Mouse (Mus musculus): Measurements from ENCODE around the gene Prkar2b. TPM values are rescaled to one million over a fixed set of nuclear protein-coding genes. Genes with fewer than 3 reads are reported as not detected.

Gene Prkar2b
- polyA plus RNA-seq, 1 experiment from 2014 or later: 75.5 TPM

DNA sequence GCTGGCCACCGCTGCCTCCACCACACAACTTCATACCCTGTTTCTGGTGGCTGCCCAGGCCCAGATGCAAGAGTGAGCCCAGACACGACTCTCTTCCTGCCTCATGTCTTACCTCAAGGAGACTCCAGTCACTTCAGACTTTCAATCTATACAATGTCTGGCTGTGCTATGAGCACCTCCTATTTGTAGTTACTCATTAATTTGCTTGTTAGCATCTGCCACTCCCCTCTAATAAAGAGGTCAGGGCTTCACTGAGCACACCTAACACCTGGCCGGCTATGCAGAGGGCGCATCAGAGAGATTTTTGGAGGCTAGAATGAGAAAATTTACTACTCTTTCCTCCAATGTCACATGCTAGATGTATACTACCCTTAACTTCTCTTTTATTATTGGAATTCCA, 70.5 kb downstream of the Prkar2b start:
- H3K4me3 ChIP-seq (ENCODE audit: low read depth, low read length): no peak overlapping the region
- H3K4me2 ChIP-seq (replicated peaks; ENCODE audit: low read depth, low read length): no peak overlapping the region
- H3K9ac ChIP-seq (ENCODE audit: low read depth, low read length): no peak overlapping the region
- no peak for DNase-seq (ENCODE audit: low spot score)
- WGBS: 87% methylated on average over 4 of the region's 4 CpGs
- H3K36me3 ChIP-seq (ENCODE audit: control insufficient read depth, insufficient read depth, low read length): no peaks in the 10 kb centered on the region
- no peak overlapping the region for H3K27ac ChIP-seq (ENCODE audit: low read depth, low read length)
- no peaks in the 10 kb centered on the region for H3K4me1 ChIP-seq (replicated peaks; ENCODE audit: control insufficient read depth, insufficient read depth, low read length)
- H3K27me3 ChIP-seq (ENCODE audit: control insufficient read depth, insufficient read depth, low read length): no peaks in the 10 kb centered on the region
- no peaks in the 10 kb centered on the region for H3K9me3 ChIP-seq (ENCODE audit: control insufficient read depth, low read length)
- no peak for ATAC-seq (ENCODE audit: low FRiP score)

DNA sequence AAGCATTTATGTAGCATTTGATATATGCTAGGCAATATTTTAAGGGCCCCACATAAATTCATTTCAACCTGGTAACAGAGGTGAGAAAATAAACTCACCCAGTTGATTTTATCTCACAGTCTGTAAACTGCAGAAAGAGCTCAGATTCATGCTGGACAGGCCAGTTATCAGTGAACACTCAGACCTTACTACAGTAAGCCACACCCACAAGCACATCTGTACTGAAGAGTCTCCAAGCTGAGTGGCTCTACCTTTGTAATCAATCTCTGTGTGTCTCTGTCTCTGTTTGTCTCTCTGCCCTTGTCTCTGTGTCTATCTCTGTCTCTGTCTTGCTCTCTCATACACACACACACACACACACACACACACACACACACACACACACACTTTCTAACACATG, 71.4 kb downstream of the Prkar2b start:
- no peak overlapping the region for H3K4me2 ChIP-seq (replicated peaks; ENCODE audit: low read depth, low read length)
- no peak overlapping the region for H3K9ac ChIP-seq (ENCODE audit: low read depth, low read length)
- no peak overlapping the region for H3K27ac ChIP-seq (ENCODE audit: low read depth, low read length)
- H3K4me3 ChIP-seq (ENCODE audit: low read depth, low read length): no peak overlapping the region
- no peaks in the 10 kb centered on the region for H3K4me1 ChIP-seq (replicated peaks; ENCODE audit: control insufficient read depth, insufficient read depth, low read length)
- no peaks in the 10 kb centered on the region for H3K36me3 ChIP-seq (ENCODE audit: control insufficient read depth, insufficient read depth, low read length)
- H3K9me3 ChIP-seq (ENCODE audit: control insufficient read depth, low read length): no peaks in the 10 kb centered on the region
- no peaks in the 10 kb centered on the region for H3K27me3 ChIP-seq (ENCODE audit: control insufficient read depth, insufficient read depth, low read length)
- ATAC-seq (ENCODE audit: low FRiP score): no peak
- DNase-seq (ENCODE audit: low spot score): no peak

DNA sequence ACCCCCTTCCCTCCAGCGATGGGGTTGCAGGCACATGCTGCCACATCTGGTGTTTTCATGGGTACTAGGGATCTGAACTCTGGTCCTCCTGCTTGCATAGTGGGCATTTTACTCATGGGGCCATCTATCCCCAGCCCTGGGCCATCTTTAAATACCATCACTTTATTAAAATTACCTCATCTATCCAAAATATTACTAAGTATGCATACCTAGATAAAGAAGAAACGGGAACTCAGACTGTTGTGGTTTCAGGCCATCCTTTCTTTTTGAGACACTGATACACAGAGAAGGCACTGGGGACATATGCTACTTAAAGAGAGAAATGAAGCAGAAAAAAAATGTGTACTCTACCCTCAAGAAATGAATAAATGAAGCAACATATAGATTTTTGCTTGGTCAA, 74.6 kb downstream of the Prkar2b start:
- no peaks in the 10 kb centered on the region for H3K36me3 ChIP-seq (ENCODE audit: control insufficient read depth, insufficient read depth, low read length)
- H3K9me3 ChIP-seq (ENCODE audit: control insufficient read depth, low read length): no peaks in the 10 kb centered on the region
- no peak overlapping the region for H3K9ac ChIP-seq (ENCODE audit: low read depth, low read length)
- no peaks in the 10 kb centered on the region for H3K27me3 ChIP-seq (ENCODE audit: control insufficient read depth, insufficient read depth, low read length)
- H3K4me1 ChIP-seq (replicated peaks; ENCODE audit: control insufficient read depth, insufficient read depth, low read length): no peaks in the 10 kb centered on the region
- WGBS: 88% methylated on average over 2 of the region's 2 CpGs
- no peak overlapping the region for H3K4me2 ChIP-seq (replicated peaks; ENCODE audit: low read depth, low read length)
- no peak overlapping the region for H3K27ac ChIP-seq (ENCODE audit: low read depth, low read length)
- no peak for DNase-seq (ENCODE audit: low spot score)
- ATAC-seq (ENCODE audit: low FRiP score): no peak
- no peak overlapping the region for H3K4me3 ChIP-seq (ENCODE audit: low read depth, low read length)

DNA sequence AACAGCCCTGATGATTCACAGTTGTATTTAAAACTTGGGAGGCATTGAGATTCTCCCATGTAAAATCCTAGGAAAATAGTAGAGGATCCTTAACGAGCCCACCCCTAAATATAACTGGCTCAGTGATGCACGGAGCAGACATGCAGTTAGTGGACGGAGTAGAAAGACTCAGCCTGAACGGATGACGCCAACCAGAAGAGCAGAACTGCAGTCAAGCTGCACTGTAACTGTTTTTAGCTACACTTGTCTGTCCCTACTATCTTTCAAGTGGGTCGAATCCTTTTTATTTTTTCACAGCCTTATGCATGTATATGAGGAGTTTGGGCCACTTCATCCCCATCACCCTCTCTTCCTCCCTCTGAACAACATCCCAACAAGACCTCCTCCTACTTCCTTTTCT, 75.4 kb downstream of the Prkar2b start:
- no peaks in the 10 kb centered on the region for H3K27me3 ChIP-seq (ENCODE audit: control insufficient read depth, insufficient read depth, low read length)
- no peaks in the 10 kb centered on the region for H3K9me3 ChIP-seq (ENCODE audit: control insufficient read depth, low read length)
- no peak overlapping the region for H3K9ac ChIP-seq (ENCODE audit: low read depth, low read length)
- WGBS: 92% methylated on average over 6 of the region's 6 CpGs
- no peaks in the 10 kb centered on the region for H3K4me1 ChIP-seq (replicated peaks; ENCODE audit: control insufficient read depth, insufficient read depth, low read length)
- ATAC-seq (ENCODE audit: low FRiP score) (no peak), DNase-seq (ENCODE audit: low spot score) (no peak)
- no peaks in the 10 kb centered on the region for H3K36me3 ChIP-seq (ENCODE audit: control insufficient read depth, insufficient read depth, low read length)
- no peak overlapping the region for H3K4me2 ChIP-seq (replicated peaks; ENCODE audit: low read depth, low read length)
- H3K27ac ChIP-seq (ENCODE audit: low read depth, low read length): no peak overlapping the region
- H3K4me3 ChIP-seq (ENCODE audit: low read depth, low read length): no peak overlapping the region

DNA sequence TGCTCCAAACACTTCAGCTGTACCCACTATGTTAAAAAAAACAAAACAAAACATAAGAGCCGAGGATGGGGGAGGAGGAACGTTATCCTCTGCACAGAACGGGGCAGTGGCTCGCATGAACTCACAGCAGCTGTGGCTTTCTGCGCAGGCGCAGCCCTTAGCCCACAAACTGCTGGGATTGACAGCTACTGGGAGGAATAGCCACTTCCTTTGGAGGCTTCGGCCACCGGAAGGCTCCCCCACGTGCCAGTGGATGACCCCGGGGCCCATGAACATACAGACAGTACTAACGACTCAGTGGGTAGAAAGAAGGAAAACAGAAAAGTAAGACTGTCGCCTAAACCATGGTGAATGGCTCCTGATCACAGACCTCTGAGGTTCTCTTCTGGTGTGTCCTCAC, 76.4 kb downstream of the Prkar2b start:
- Histone ChIP-seq H3K9ac (ENCODE audit: low read depth, low read length) (no peak overlapping the region), H3K27ac (ENCODE audit: low read depth, low read length) (no peak overlapping the region), H3K4me2 (replicated peaks; ENCODE audit: low read depth, low read length) (no peak overlapping the region), H3K4me1 (replicated peaks; ENCODE audit: control insufficient read depth, insufficient read depth, low read length) (no peaks in the 10 kb centered on the region), H3K9me3 (ENCODE audit: control insufficient read depth, low read length) (no peaks in the 10 kb centered on the region), H3K4me3 (ENCODE audit: low read depth, low read length) (no peak overlapping the region), H3K27me3 (ENCODE audit: control insufficient read depth, insufficient read depth, low read length) (no peaks in the 10 kb centered on the region), H3K36me3 (ENCODE audit: control insufficient read depth, insufficient read depth, low read length) (no peaks in the 10 kb centered on the region)
- DNase-seq (ENCODE audit: low spot score) (no peak), ATAC-seq (ENCODE audit: low FRiP score) (no peak)
- 62% methylated on average over 12 of the region's 12 CpGs for WGBS

DNA sequence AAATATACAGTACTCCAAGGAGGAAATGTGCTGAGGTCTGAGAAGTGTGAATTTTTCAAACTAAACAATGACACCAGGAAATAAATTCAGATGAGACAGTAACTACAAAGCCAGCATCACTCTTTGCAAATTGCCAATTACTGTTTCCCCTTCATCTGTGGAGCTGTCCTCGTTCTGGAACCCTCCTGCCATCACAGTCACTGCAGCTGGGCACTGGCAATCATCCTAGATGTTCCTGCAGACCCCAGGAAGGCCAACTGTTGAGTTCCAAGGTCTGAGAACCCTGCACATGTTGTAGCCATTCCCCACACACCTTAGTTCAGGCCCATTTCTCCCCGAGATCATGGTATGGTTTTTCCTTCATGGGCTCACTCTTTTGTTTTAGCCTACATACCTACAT, 76.9 kb downstream of the Prkar2b start:
- WGBS: 62% methylated on average over 2 of the region's 2 CpGs
- Histone ChIP-seq H3K27me3 (ENCODE audit: control insufficient read depth, insufficient read depth, low read length) (no peaks in the 10 kb centered on the region), H3K9ac (ENCODE audit: low read depth, low read length) (no peak overlapping the region), H3K4me1 (replicated peaks; ENCODE audit: control insufficient read depth, insufficient read depth, low read length) (no peaks in the 10 kb centered on the region), H3K36me3 (ENCODE audit: control insufficient read depth, insufficient read depth, low read length) (no peaks in the 10 kb centered on the region), H3K4me2 (replicated peaks; ENCODE audit: low read depth, low read length) (no peak overlapping the region), H3K9me3 (ENCODE audit: control insufficient read depth, low read length) (no peaks in the 10 kb centered on the region), H3K27ac (ENCODE audit: low read depth, low read length) (no peak overlapping the region), H3K4me3 (ENCODE audit: low read depth, low read length) (no peak overlapping the region)
- no peak for DNase-seq (ENCODE audit: low spot score)
- ATAC-seq (ENCODE audit: low FRiP score): no peak

DNA sequence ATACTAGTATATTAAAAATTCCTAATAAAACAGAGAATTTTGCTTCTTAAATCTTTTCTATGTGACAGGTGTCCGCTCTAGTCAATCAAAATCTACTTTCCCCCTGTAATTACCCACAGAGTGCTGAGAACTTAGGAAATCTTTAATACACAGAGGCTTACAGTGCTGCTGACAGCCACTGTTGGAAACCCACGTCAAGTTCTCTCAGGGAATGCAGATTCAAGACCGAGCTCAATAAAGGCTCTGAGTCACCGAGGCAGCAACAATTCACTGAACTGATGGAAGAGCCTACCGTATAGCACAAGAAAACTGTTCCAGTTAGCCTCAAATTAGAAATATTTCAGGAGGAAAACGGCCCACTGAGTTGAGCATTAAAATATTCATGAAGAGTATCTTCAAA, 77.3 kb downstream of the Prkar2b start:
- no peak overlapping the region for H3K27ac ChIP-seq (ENCODE audit: low read depth, low read length)
- no peak overlapping the region for H3K9ac ChIP-seq (ENCODE audit: low read depth, low read length)
- H3K4me1 ChIP-seq (replicated peaks; ENCODE audit: control insufficient read depth, insufficient read depth, low read length): no peaks in the 10 kb centered on the region
- no peaks in the 10 kb centered on the region for H3K9me3 ChIP-seq (ENCODE audit: control insufficient read depth, low read length)
- no peaks in the 10 kb centered on the region for H3K27me3 ChIP-seq (ENCODE audit: control insufficient read depth, insufficient read depth, low read length)
- DNase-seq (ENCODE audit: low spot score) (no peak), ATAC-seq (ENCODE audit: low FRiP score) (no peak)
- no peak overlapping the region for H3K4me2 ChIP-seq (replicated peaks; ENCODE audit: low read depth, low read length)
- no peak overlapping the region for H3K4me3 ChIP-seq (ENCODE audit: low read depth, low read length)
- H3K36me3 ChIP-seq (ENCODE audit: control insufficient read depth, insufficient read depth, low read length): no peaks in the 10 kb centered on the region
- WGBS: 71% methylated on average over 6 of the region's 6 CpGs

DNA sequence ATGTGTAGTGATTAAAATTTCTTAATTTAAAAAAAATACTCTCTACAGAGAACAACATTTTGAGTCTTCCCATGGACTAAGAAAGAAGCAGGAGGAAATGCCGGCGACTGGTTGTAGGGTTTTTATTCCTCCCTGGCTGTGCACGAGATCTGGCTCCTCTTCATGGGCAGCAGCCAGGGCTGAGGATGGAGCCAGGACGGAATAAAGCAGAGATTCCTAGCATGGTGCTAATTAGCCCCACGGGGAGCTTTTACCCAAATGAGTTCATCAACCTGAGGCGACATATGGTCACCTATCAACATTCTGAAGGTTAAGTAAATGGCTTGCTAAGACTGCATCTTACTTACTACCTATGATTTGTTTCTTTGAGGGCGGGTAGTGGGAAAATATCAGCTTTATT, 77.9 kb downstream of the Prkar2b start:
- ATAC-seq (ENCODE audit: low FRiP score): no peak
- Histone ChIP-seq H3K4me3 (ENCODE audit: low read depth, low read length) (no peak overlapping the region), H3K36me3 (ENCODE audit: control insufficient read depth, insufficient read depth, low read length) (no peaks in the 10 kb centered on the region), H3K27ac (ENCODE audit: low read depth, low read length) (no peak overlapping the region), H3K9ac (ENCODE audit: low read depth, low read length) (no peak overlapping the region), H3K4me1 (replicated peaks; ENCODE audit: control insufficient read depth, insufficient read depth, low read length) (no peaks in the 10 kb centered on the region), H3K9me3 (ENCODE audit: control insufficient read depth, low read length) (no peaks in the 10 kb centered on the region), H3K4me2 (replicated peaks; ENCODE audit: low read depth, low read length) (no peak overlapping the region), H3K27me3 (ENCODE audit: control insufficient read depth, insufficient read depth, low read length) (no peaks in the 10 kb centered on the region)
- no peak for DNase-seq (ENCODE audit: low spot score)
- 63% methylated on average over 7 of the region's 7 CpGs for WGBS

DNA sequence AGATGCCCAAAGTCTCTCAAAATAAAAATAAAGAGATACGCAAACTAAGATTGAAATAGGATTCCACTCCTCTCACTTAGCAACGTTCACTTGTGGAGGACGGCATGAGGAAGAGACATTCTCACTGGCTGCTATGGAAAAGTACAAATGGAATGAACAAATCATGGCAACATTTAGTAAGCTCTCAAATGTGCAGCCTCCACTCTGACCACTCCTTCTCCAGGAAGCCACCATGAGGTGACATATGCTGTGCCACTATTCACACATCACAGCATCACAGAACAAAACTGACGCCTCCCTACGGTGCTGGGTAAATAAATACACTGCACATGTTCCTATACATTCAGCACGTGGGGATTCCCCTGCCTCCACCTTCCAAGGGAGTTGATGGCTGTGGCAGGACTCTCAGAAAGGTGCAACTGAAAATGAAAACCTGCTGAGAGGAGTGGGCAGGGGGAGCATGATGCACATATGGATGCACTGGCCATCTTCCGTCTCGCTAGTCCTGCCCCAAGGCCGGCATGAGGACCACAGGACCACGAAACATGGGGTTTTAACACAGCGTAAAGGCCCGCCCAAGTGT, 83.4 kb downstream of the Prkar2b start:
- Histone ChIP-seq H3K36me3 (ENCODE audit: control insufficient read depth, insufficient read depth, low read length) (no peaks in the 10 kb centered on the region), H3K27ac (ENCODE audit: low read depth, low read length) (no peak overlapping the region), H3K4me3 (ENCODE audit: low read depth, low read length) (no peak overlapping the region), H3K4me1 (replicated peaks; ENCODE audit: control insufficient read depth, insufficient read depth, low read length) (no peaks in the 10 kb centered on the region), H3K4me2 (replicated peaks; ENCODE audit: low read depth, low read length) (no peak overlapping the region), H3K27me3 (ENCODE audit: control insufficient read depth, insufficient read depth, low read length) (no peaks in the 10 kb centered on the region), H3K9me3 (ENCODE audit: control insufficient read depth, low read length) (no peaks in the 10 kb centered on the region), H3K9ac (ENCODE audit: low read depth, low read length) (no peak overlapping the region)
- DNase-seq (ENCODE audit: low spot score) (no peak), ATAC-seq (ENCODE audit: low FRiP score) (no peak)
- 62% methylated on average over 12 of the region's 12 CpGs for WGBS

Data from hindbrain, embryonic 11.5 days (tissue).